Mouse (Mus musculus): ENCODE measurements around the gene Fam19a3. TPM values are rescaled to one million over a fixed set of nuclear protein-coding genes. Genes with fewer than 3 reads are reported as not detected.

The Fam19a3 gene
- total and polyA plus RNA-seq, 2 experiments from 2014 or later, result 0.21 TPM; not detected in 1

DNA sequence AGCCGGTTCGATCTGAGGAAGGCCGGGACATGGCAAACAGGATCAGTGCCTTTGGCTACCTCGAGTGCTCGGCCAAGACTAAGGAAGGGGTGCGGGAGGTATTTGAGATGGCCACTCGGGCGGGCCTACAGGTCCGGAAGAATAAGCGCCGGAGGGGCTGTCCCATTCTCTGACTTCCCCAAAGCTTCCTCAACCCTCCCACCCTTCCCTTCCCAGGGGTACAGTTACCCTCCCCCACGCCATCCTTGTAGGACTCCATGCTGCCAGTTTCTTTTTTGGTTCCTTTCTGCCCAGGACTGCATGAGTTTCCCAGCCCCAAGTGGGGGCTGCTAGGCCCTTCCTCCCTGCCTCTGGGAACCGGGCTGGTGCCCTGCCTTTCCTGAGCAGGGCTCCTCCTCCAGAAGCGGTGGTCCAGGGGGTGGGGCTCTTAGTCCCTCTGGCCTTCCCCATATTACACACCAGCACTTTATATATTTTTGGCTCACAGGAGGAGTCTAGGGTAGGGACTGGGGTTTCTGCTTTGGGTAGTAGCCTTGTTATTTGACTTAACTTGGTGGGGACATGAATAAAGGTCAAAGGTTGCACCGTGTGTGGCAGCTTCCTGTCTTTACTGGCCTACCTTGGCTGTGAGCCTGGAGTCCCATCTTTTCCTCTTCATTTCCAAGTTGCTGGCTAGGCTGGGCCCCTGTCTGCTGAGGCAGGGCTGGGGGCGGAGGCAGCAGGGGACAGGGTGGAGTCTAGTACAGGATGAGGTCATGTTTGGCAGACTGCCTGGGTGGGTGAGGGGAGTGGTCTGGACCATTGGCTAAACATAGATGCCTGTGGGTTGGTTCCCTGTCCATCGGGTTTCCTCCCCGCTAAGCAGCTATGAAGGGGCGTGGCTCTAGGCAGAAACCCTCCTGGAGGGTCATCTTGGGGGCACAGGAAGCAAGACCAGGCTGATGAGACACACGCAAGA, 12.5 kb upstream of the Fam19a3 start:
- Histone ChIP-seq H3K4me1 (ENCODE audit: insufficient read depth, low read length) (peaks cover 19% of the 10 kb centered on the region; the same call in 1 of the 2 replicates), H3K27me3 (ENCODE audit: insufficient read depth, low read length) (no peaks in the 10 kb centered on the region), H3K9ac (replicated peaks; ENCODE audit: low read length) (no peak overlapping the region), H3K4me3 (ENCODE audit: low read length) (no peak overlapping the region), H3K4me2 (ENCODE audit: low read depth, low read length) (no peak overlapping the region), H3K36me3 (ENCODE audit: insufficient read depth, low read length) (peaks cover 7% of the 10 kb centered on the region; the same call in 1 of the 2 replicates), H3K9me3 (ENCODE audit: low read length) (no peaks in the 10 kb centered on the region), H3K27ac (peak overlapping the region; percentile 46; the same call in 1 of the 2 replicates)
- ATAC-seq (peak; percentile 88), DNase-seq (ENCODE audit: low spot score) (peak; percentile 88)
- no peak for TF ChIP-seq CTCF (IDR thresholded peaks at IDR 0.05; ENCODE audit: low read depth)
- 59% methylated on average over 20 of the region's 20 CpGs for WGBS

DNA sequence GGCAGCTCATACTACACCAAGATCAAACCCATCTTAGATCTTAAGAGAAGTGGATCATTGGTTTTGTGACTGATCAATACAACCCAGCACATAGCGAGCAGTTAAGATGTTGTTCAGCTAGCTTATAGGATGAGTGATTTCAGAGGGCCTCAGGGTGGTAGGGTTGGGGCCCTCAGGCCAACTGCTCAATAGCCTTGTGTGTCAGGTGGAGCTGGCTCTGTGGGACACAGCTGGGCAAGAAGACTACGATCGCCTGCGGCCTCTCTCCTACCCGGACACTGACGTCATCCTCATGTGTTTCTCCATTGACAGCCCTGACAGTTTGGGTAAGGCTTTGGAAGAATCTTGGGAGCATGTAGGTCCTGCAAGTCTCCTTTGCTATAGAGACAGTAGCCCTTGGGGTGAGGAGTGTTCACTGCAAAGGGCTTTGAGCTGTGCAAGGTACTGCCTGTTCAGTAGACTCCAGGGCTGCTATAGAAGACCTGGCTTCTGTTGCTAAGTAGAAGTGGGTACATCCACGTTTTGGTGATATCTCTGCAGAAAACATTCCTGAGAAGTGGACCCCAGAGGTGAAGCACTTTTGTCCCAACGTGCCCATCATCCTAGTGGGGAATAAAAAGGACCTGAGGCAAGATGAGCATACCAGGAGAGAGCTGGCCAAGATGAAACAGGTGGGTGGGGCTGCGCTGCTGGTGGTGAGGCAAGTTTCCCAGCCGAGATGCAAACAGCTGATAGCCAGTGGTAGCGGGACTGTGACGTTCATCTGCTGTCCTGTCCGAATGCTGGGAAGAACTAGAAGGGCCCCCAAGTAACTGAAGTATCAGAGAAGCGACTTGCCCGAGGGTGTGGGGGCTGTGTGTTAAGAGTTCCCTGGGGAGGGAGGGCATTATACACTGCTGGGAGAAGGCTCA, 11.0 kb upstream of the Fam19a3 start:
- TF ChIP-seq CTCF (IDR thresholded peaks at IDR 0.05; ENCODE audit: low read depth), result no peak
- H3K27me3 ChIP-seq (ENCODE audit: insufficient read depth, low read length), result no peaks in the 10 kb centered on the region
- DNase-seq (ENCODE audit: low spot score) (no peak), ATAC-seq (no peak)
- H3K9ac ChIP-seq (replicated peaks; ENCODE audit: low read length), result no peak overlapping the region
- no peaks in the 10 kb centered on the region for H3K9me3 ChIP-seq (ENCODE audit: low read length)
- H3K4me1 ChIP-seq (ENCODE audit: insufficient read depth, low read length), result peaks cover 19% of the 10 kb centered on the region; the same call in 1 of the 2 replicates
- no peak overlapping the region for H3K4me3 ChIP-seq (ENCODE audit: low read length)
- whole genome bisulfite sequencing, result 79% methylated on average over 15 of the region's 15 CpGs
- no peak overlapping the region for H3K27ac ChIP-seq
- H3K36me3 ChIP-seq (ENCODE audit: insufficient read depth, low read length), result peaks cover 6% of the 10 kb centered on the region; the same call in 1 of the 2 replicates
- no peak overlapping the region for H3K4me2 ChIP-seq (ENCODE audit: low read depth, low read length)

DNA sequence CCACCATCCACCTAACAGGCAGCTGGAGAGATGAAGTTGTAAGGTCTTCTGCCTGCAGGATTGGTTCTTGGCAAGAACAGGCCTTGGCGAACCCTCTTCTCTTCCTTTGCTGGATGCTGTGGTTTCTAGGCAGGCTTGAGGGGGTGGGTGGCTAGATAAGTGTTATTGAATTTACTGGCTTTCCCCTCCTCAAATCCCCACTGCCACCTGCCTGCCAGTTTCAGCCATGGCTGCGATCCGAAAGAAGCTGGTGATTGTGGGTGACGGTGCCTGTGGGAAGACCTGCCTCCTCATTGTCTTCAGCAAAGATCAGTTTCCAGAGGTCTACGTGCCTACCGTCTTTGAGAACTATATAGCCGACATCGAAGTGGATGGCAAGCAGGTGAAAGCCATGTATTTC, 10.0 kb upstream of the Fam19a3 start:
- WGBS, result 83% methylated on average over 8 of the region's 8 CpGs
- Histone ChIP-seq H3K4me2 (ENCODE audit: low read depth, low read length) (no peak overlapping the region), H3K9me3 (ENCODE audit: low read length) (no peaks in the 10 kb centered on the region), H3K27ac (no peak overlapping the region), H3K9ac (replicated peaks; ENCODE audit: low read length) (no peak overlapping the region), H3K4me3 (ENCODE audit: low read length) (no peak overlapping the region), H3K36me3 (ENCODE audit: insufficient read depth, low read length) (peaks cover 6% of the 10 kb centered on the region; the same call in 1 of the 2 replicates), H3K27me3 (ENCODE audit: insufficient read depth, low read length) (peaks cover 2% of the 10 kb centered on the region; the same call in 1 of the 2 replicates), H3K4me1 (ENCODE audit: insufficient read depth, low read length) (peaks cover 19% of the 10 kb centered on the region; the same call in 1 of the 2 replicates)
- ATAC-seq, result no peak
- DNase-seq (ENCODE audit: low spot score), result no peak
- TF ChIP-seq CTCF (IDR thresholded peaks at IDR 0.05; ENCODE audit: low read depth), result no peak

DNA sequence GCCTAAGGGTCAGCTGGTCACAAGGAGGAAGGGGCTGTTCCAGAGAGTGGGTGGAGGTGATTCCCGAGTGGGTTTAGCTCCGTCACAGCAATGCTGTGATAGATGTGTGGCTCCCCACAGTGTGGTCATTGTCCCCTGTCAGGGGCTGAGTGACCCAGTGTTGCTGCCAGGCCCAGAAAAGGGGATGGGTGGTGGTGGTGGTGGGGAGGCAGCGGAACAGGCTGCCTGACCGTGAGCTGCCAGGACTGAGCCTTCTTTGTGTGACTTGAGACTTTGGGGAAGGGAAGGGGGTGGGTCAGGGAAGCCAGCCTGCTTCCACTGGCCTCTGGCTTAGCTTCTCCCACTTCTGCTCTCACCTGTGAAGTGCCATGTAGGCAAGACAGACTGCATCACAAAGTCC, 9.4 kb upstream of the Fam19a3 start:
- ATAC-seq, result peak; percentile 10; the same call in 1 of the 2 replicates
- TF ChIP-seq CTCF (IDR thresholded peaks at IDR 0.05; ENCODE audit: low read depth), result no peak
- H3K9ac ChIP-seq (replicated peaks; ENCODE audit: low read length), result no peak overlapping the region; the same call in 1 of the 2 replicates
- H3K4me3 ChIP-seq (ENCODE audit: low read length), result peak overlapping the region; percentile 50; the same call in 1 of the 2 replicates
- no peaks in the 10 kb centered on the region; the same call in 1 of the 2 replicates for H3K36me3 ChIP-seq (ENCODE audit: insufficient read depth, low read length)
- no peak for DNase-seq (ENCODE audit: low spot score)
- 16% methylated on average over 4 of the region's 4 CpGs for WGBS
- peak overlapping the region; percentile 94 for H3K4me2 ChIP-seq (ENCODE audit: low read depth, low read length)
- H3K9me3 ChIP-seq (ENCODE audit: low read length), result no peaks in the 10 kb centered on the region
- H3K27ac ChIP-seq, result peak overlapping the region; percentile 58; the same call in 1 of the 2 replicates
- H3K27me3 ChIP-seq (ENCODE audit: insufficient read depth, low read length), result peaks cover 4% of the 10 kb centered on the region; the same call in 1 of the 2 replicates
- peaks cover 17% of the 10 kb centered on the region; the same call in 1 of the 2 replicates for H3K4me1 ChIP-seq (ENCODE audit: insufficient read depth, low read length)

DNA sequence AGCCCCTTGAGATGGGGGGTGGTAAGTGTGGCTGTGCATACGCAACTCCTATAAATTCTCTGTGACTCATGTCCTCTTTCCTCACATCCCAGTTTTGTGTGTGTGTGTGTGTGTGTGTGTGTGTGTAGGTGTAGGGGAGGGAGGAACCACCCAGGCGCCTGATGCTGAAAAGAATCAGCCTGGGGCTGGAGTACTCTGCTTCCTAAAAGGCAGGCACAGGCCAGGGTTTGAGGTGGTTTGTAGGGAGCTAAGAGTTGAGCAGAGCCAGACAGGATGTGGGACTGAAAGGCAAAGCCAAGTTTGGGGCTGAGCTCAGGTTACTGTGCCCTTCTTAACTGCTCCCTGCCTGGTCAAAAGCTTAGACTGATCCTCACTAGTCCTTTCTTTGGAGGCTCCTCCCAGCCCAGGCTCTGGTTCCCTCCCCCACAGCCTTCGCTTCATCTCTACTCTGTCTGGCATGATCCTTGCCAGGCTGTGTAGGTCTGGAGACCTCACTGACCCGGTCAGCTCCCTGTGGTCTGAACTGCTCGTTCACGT, 8.8 kb upstream of the Fam19a3 start:
- H3K9ac ChIP-seq (replicated peaks; ENCODE audit: low read length), result no peak overlapping the region; the same call in 1 of the 2 replicates
- H3K27me3 ChIP-seq (ENCODE audit: insufficient read depth, low read length), result peaks cover 8% of the 10 kb centered on the region; the same call in 1 of the 2 replicates
- H3K27ac ChIP-seq, result peak overlapping the region; percentile 58; the same call in 1 of the 2 replicates
- DNase-seq (ENCODE audit: low spot score), result no peak
- peak overlapping the region; percentile 50 for H3K4me3 ChIP-seq (ENCODE audit: low read length)
- WGBS, result 36% methylated on average over 6 of the region's 6 CpGs
- TF ChIP-seq CTCF (IDR thresholded peaks at IDR 0.05; ENCODE audit: low read depth), result no peak
- peak; percentile 18; the same call in 1 of the 2 replicates for ATAC-seq
- H3K36me3 ChIP-seq (ENCODE audit: insufficient read depth, low read length), result no peaks in the 10 kb centered on the region; the same call in 1 of the 2 replicates
- peak overlapping the region; percentile 94 for H3K4me2 ChIP-seq (ENCODE audit: low read depth, low read length)
- peaks cover 16% of the 10 kb centered on the region; the same call in 1 of the 2 replicates for H3K4me1 ChIP-seq (ENCODE audit: insufficient read depth, low read length)
- H3K9me3 ChIP-seq (ENCODE audit: low read length), result no peaks in the 10 kb centered on the region
